In genomic region chr3:41547289-41547688, GRCm38 (mm10) we compare ENCODE assay signal across 20 mouse cellular contexts. TPM values are rescaled to one million over a fixed set of nuclear protein-coding genes. Genes with fewer than 3 reads are reported as not detected.
DNase-seq lines count a peak whose midpoint lies in the region; ATAC-seq lines count a peak whose summit lies in the region.
"Had no signal": no experiment of that assay in that cellular context is flagged by ENCODE, and none has a peak within 500 bp of the region (broad histone marks: within the 10 kb centered on the region; RNA-seq: fewer than 3 reads in every experiment).

No protein-coding gene starts in this region.

- H3K9me3 ChIP-seq in heart, embryonic 12.5 days (replicated peaks): no peaks in the 10 kb centered on the region
- no peaks in the 10 kb centered on the region for H3K9me3 ChIP-seq in liver, embryonic 13.5 days (replicated peaks)
- no peaks in the 10 kb centered on the region for H3K9me3 ChIP-seq in hindbrain, embryonic 14.5 days (ENCODE audit: control insufficient read depth, low read length)
- H3K9me3 ChIP-seq in heart, embryonic 10.5 days: no peaks in the 10 kb centered on the region
- H3K9me3 ChIP-seq: embryonic facial prominence, embryonic 13.5 days; hindbrain, embryonic 13.5 days; kidney, embryonic 15.5 days had no signal

- H3K27ac ChIP-seq in heart, embryonic 12.5 days (ENCODE audit: poor library complexity, severe bottlenecking): no peak overlapping the region
- no peak overlapping the region for H3K27ac ChIP-seq in liver, embryonic 13.5 days
- no peak overlapping the region for H3K27ac ChIP-seq in hindbrain, embryonic 14.5 days
- H3K27ac ChIP-seq in heart, embryonic 10.5 days: no peak overlapping the region
- H3K27ac ChIP-seq: embryonic facial prominence, embryonic 13.5 days; hindbrain, embryonic 13.5 days; kidney, embryonic 15.5 days had no signal

- 0 out of 2 replicates have a peak, but pooled peaks have one; percentile 36 for ATAC-seq in heart, embryonic 12.5 days (ENCODE audit: insufficient number of reproducible peaks, low FRiP score)
- peak; percentile 67; the same call in 1 of the 2 replicates for ATAC-seq in liver, embryonic 13.5 days (ENCODE audit: low read depth)
- no peak for ATAC-seq in hindbrain, embryonic 14.5 days (ENCODE audit: low FRiP score)
- ATAC-seq: CD4-positive, CD25-positive, alpha-beta regulatory T cell, adult 4 months; forebrain, embryonic 16.5 days had no signal

- peaks cover 14% of the 10 kb centered on the region for H3K4me1 ChIP-seq in heart, embryonic 12.5 days (replicated peaks)
- H3K4me1 ChIP-seq in liver, embryonic 13.5 days (replicated peaks): peaks cover 14% of the 10 kb centered on the region
- 0 out of 2 replicates have a peak, but pooled peaks cover 5% of the 10 kb centered on the region for H3K4me1 ChIP-seq in hindbrain, embryonic 14.5 days (replicated peaks; ENCODE audit: control insufficient read depth, insufficient read depth, low read length)
- no peaks in the 10 kb centered on the region; the same call in 1 of the 2 replicates for H3K4me1 ChIP-seq in heart, embryonic 10.5 days
- H3K4me1 ChIP-seq: megakaryocyte, embryonic 14.5 days had no signal

- no peak overlapping the region for H3K4me3 ChIP-seq in heart, embryonic 12.5 days
- no peak overlapping the region for H3K4me3 ChIP-seq in liver, embryonic 13.5 days (replicated peaks)
- H3K4me3 ChIP-seq in hindbrain, embryonic 14.5 days (replicated peaks; ENCODE audit: low read length): no peak overlapping the region
- no peak overlapping the region for H3K4me3 ChIP-seq in heart, embryonic 10.5 days
- H3K4me3 ChIP-seq: embryonic facial prominence, embryonic 13.5 days; hindbrain, embryonic 13.5 days; kidney, embryonic 15.5 days; megakaryocyte, embryonic 14.5 days had no signal

- H3K27me3 ChIP-seq in heart, embryonic 12.5 days (replicated peaks): no peaks in the 10 kb centered on the region
- H3K27me3 ChIP-seq in liver, embryonic 13.5 days: no peaks in the 10 kb centered on the region
- no peaks in the 10 kb centered on the region for H3K27me3 ChIP-seq in hindbrain, embryonic 14.5 days (ENCODE audit: control insufficient read depth, insufficient read depth, low read length)
- no peaks in the 10 kb centered on the region for H3K27me3 ChIP-seq in heart, embryonic 10.5 days (ENCODE audit: insufficient read depth, poor library complexity, severe bottlenecking)
- H3K27me3 ChIP-seq: embryonic facial prominence, embryonic 13.5 days; hindbrain, embryonic 13.5 days; kidney, embryonic 15.5 days; megakaryocyte, embryonic 14.5 days had no signal

- no peak overlapping the region for H3K9ac ChIP-seq in heart, embryonic 12.5 days
- no peak overlapping the region for H3K9ac ChIP-seq in liver, embryonic 13.5 days
- no peak overlapping the region for H3K9ac ChIP-seq in hindbrain, embryonic 14.5 days
- H3K9ac ChIP-seq: embryonic facial prominence, embryonic 13.5 days; hindbrain, embryonic 13.5 days; kidney, embryonic 15.5 days had no signal

- H3K36me3 ChIP-seq in heart, embryonic 12.5 days: no peaks in the 10 kb centered on the region
- no peaks in the 10 kb centered on the region for H3K36me3 ChIP-seq in liver, embryonic 13.5 days
- no peaks in the 10 kb centered on the region for H3K36me3 ChIP-seq in hindbrain, embryonic 14.5 days (replicated peaks; ENCODE audit: control insufficient read depth, insufficient read depth)
- H3K36me3 ChIP-seq in heart, embryonic 10.5 days: no peaks in the 10 kb centered on the region
- H3K36me3 ChIP-seq: embryonic facial prominence, embryonic 13.5 days; hindbrain, embryonic 13.5 days; kidney, embryonic 15.5 days had no signal

- WGBS in heart, embryonic 12.5 days: 86% methylated on average over 5 of the region's 5 CpGs
- 82% methylated on average over 5 of the region's 5 CpGs for WGBS in liver, embryonic 13.5 days (ENCODE audit: insufficient replicate concordance)
- WGBS in hindbrain, embryonic 14.5 days: 98% methylated on average over 5 of the region's 5 CpGs
- WGBS in heart, embryonic 10.5 days: 85% methylated on average over 5 of the region's 5 CpGs

- H3K4me2 ChIP-seq in heart, embryonic 12.5 days: no peak overlapping the region
- no peak overlapping the region for H3K4me2 ChIP-seq in liver, embryonic 13.5 days
- no peak overlapping the region for H3K4me2 ChIP-seq in hindbrain, embryonic 14.5 days (replicated peaks)
- H3K4me2 ChIP-seq: embryonic facial prominence, embryonic 13.5 days; heart, embryonic 11.5 days; hindbrain, embryonic 13.5 days; kidney, embryonic 15.5 days had no signal

- intact Hi-C loops in heart, postnatal 14 days (cut with DNase I): no loop called here

- no peak for DNase-seq in heart, postnatal 14 days
- DNase-seq in 416B (ENCODE audit: low read depth) (peak; percentile 73), NIH3T3 (ENCODE audit: low read depth) (peak; percentile 58)
- no peak for DNase-seq in liver, embryonic 13.5 days
- DNase-seq in hindbrain, embryonic 14.5 days (ENCODE audit: low spot score): no peak
- DNase-seq in heart, embryonic 10.5 days (ENCODE audit: low spot score): no peak
- DNase-seq: cerebellum, adult 11 months; cerebellum, postnatal 10 days; lung, adult 2 months; midbrain, embryonic 14.5 days; right cerebral cortex, postnatal 14 days; thymus, adult 2 months had no signal

RNA-seq across cellular contexts. Expression of gene Jade1, which starts 8.2 kb away (rescaled TPM):
- polyA plus RNA-seq in heart, embryonic 12.5 days (2016; fragmentation: Nextera tagmentation; extraction: Ambion mirVana): 17.4 and 19.3 TPM in 2 replicates
- 10 to 100 TPM; 28.1 to 28.6 TPM for total RNA-seq in heart, postnatal 14 days (2021)
- 11.3 and 12.7 TPM in 2 replicates for polyA plus RNA-seq in liver, embryonic 13.5 days (2015; fragmentation: Nextera tagmentation; extraction: Ambion mirVana)
- 13.3 and 16.6 TPM in 2 replicates for polyA plus RNA-seq in hindbrain, embryonic 14.5 days (2014; fragmentation: Nextera tagmentation; extraction: Ambion mirVana)
- polyA plus RNA-seq in heart, embryonic 10.5 days (2016; fragmentation: Nextera tagmentation; extraction: Ambion mirVana): 13.1 and 17.8 TPM in 2 replicates

Comparison
In these comparisons a context has a peak if more than half of its experiments do, and no peak if none do; other contexts are left out.
1. DNase-seq: peak in 416B (single experiment) and NIH3T3 (single experiment); none in heart, postnatal 14 days (0 of 2), liver, embryonic 13.5 days (single experiment), hindbrain, embryonic 14.5 days (single experiment) and heart, embryonic 10.5 days (single experiment).